Mouse (Mus musculus) cerebellum, postnatal 4 days (tissue): ENCODE results near the gene Itpr2.

Source experiments
- DNase-seq, 2 experiments: peaks; one replicate each; pipeline ENCODE4 v3.0.0; 2022; ENCODE audit warnings: low spot score in 2 of 2, mixed read lengths in 1 of 2

Gene Itpr2

DNA sequence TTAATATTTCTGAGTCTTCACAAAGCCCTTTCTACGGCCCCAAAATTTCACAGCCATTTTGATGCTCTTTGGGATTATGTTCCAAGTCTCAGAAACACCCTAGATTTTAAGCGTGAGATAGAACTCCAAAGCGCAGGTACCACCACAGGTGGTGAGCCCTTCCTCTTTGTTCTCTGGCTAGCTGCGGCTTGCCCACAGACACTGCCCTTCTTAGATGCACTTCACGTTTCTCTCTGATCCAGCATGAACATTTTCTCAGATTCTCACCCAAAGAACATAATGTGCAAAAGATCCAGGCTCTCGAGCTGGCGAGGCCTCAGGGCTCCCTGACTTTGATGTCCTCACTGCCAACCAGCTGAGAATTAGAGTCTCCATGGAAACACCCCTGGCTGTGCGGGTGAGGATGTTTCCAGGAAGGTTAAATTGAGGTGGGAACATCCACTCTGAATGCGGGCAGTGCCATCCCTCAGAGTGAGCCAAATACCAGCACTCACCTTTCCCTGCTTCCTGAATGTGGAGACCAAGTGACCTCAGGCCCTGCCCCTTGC, 149.7 kb downstream of the Itpr2 start:
- DNase-seq, result no peak

DNA sequence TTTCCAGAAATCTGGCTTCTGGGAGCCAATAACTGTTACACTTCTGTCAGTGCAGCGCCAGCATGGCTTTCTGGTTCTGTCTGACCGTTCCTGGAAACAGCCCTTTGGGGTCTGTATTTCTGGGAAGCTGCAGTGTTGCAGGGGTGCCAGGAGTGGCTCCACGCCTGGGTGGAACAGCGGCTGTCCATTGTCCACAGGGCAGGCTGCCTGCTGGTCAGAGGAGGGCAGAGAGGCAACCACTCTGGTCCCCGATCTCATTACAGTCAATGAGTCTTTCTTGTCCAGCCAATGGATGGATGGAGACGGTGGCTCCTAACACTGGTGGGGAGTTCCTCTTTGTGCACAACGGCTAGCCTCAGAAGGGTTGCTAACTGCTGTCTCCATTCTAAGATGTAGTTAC, 150.2 kb downstream of the Itpr2 start:
- no peak for DNase-seq

DNA sequence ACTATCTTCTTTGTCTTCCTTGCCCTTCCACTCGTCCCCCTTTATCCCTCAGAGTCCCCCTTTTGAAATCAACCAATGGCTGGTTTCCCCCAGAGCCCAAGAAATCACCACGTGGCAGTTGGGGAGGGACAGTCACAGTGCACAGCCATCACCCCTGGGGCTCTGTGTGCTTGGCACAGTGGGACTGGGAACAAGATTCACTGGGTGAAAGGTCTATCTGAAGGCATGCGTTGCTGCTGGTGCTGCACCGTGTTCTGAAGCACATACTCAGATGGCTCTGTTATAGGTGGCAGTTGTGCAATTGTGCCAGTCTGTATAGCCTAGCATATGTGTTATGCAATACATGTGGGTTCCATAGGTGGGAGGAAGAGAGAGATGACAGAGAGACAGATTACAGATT, 154.5 kb downstream of the Itpr2 start:
- DNase-seq, result no peak

DNA sequence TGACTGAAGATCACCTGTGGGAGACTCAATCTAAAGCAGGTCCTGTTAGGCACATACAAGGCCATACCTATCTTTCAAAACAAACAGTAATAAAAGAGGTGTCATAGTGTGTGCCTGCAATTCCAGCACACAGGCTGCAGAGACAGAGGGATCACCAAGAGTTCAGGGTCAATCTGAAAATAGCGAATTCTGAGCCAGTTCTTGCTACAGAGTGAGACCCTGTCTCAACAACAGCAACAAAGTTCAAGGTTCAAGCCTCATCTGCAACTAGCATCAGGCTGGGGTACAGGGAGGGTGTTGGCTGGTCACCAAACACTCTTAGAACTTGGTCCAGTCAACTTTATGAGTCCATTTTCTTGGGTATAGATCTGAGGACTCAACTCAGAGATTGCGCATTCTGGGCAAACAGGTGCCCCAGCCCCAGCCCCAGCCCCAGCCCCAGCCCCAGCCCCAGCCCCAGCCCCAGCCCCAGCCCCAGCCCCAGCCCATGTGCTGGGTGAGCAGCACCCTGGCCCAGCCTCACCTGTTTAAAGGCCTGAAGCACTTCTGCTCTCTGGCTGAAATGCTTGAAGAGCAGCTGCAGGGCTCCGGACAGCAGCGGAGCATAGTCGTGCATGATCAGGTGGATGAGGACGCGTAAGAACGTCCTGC, 155.4 kb downstream of the Itpr2 start:
- DNase-seq, result no peak

DNA sequence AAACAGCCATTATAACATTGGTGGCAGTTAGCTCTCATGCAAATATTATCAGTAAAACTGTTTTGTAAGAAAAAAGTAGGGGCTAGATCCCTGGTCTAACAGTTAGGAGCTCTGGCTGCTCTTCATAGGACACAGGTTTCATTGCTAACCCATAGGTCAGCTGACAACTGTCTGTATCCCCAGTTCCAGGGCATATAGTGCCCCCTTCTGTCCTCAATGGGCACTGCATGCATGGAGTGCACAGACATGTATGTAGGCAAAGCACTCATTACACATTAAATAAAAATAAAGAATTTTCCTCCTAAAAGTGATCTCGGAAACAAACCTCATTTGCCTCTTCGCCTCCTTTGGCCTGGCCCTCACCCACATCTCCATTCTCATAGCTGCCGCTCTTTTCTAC, 157.3 kb downstream of the Itpr2 start:
- peak in 1 of 2 experiments; percentile 61 for DNase-seq

DNA sequence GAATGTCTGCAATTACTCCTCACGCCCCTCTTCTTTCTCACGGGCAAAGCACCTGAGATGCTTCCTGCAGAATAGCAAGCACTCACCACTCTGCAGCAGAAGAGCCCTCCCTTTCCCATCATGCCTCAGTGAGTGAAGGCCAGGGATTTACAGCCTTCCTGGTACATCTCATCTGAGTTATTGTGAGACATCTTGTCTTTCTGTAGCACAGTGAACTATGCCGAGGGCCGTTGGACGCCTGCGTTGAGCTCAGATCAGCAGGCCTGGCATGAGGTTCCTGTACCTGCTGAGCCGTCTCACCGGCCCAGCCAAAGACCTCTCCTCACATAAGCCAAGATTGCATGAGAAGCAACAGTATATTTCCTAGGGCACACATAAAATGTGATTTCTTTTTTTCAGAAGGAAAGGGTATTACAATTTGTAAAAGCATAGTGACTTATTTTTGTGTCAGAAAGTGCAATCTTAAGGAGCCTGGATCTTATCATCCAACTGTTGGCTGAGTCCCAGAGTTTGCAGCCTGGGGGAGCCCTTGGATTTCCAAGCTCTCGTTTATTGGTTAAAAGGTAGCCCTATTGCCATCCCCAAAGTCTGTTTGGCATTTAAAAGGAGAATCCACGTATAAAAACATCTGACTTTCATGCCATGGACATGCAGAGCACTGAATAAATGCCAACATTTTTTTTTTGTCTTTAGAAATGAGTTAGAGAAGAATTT, 158.2 kb downstream of the Itpr2 start:
- no peak for DNase-seq

DNA sequence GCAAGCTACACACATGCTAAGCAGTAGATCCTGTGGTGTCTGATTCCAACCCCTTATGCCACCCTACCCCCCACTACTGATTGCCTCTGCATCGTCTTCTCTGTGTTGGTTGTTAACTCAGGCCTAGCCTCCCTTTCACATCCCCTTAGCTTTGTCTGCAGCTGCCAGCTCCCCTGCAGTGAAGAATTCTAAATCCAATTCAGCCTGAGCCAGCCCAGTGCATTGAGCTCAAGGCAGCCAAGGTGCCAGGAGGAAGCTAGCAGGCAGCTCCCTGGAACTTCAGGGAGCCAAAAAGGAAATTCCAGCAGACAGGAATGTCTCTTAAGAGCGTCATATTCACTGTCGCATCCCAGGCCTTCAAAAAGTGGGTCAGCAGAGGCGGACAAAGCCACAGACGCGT, 159.0 kb downstream of the Itpr2 start:
- DNase-seq, result peak in 1 of 2 experiments; percentile 25

DNA sequence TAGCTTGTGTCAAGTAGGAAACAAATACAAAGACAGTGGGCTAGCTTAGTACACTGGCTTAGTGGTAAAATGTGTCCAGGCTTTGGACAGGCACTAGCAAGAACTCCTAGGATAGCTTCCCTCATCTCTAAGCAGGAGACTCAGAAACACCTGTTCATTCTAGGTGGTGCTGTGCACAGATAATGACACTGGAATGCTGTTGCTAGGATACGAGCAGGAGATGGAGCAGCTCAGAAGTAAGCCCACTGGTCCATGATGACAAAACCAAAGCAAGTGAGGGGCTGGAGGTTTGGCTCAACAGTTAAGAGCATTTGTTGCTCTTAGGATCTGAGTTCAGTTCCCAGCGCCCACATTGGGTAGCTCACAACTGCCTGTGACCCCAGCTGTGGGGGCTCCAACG, 160.1 kb downstream of the Itpr2 start:
- DNase-seq, result no peak

DNA sequence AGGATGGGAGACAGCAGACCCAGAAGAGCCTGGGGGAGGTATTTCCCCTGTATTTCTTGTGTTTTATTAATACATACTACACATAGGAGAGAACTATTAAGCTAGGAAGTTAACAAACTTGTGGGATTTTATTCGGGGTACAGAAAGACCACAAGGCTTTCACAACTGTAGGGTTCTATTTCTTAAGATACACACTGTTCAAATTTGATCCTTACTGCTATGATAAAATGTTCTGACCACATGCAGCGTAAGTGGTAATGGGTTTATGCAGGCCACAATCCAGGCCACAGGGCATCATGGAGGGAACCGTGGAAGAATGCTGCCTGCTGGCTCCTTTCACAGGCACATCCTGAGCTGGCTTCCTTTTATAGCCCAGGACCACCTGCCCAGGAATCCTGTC, 160.6 kb downstream of the Itpr2 start:
- no peak for DNase-seq

DNA sequence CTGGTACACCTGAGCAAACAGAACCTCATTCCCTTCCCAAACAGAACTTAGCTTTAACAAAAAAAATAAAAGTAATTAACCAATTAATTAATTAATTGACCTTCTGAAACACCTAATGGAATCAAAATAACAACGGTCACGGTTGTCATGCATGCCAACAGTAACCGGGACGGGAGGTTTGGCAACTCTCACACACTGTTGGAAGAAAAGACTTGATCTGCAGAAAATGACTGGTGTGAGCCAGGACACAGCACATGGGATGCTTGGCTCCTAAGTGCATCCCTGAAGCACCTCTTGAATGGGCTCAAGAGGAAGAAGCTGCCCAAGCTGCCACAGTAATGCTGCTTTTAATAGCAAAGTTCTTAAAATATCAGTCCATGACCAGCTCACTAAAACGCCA, 161.1 kb downstream of the Itpr2 start:
- DNase-seq, result no peak

DNA sequence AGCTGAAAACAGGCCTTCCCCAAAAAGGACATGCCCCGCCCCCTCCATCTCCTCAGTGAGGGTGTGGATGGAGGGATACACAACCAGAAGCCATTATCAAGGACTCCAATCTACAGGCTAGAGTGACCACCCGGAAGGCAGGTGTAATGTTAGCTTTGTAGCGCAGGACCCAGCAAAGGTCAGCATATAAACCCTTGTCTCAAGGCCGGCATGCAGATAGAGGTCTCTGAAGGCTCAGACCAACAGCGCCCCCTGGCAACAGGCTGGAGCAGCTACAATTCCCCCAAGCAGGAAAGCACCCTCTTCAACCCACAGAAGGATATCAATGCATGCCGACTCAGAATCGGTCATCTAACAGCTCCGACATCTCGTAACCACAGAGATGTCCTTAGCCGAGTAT, 162.2 kb downstream of the Itpr2 start:
- peak; percentile 43 to 62 for DNase-seq

DNA sequence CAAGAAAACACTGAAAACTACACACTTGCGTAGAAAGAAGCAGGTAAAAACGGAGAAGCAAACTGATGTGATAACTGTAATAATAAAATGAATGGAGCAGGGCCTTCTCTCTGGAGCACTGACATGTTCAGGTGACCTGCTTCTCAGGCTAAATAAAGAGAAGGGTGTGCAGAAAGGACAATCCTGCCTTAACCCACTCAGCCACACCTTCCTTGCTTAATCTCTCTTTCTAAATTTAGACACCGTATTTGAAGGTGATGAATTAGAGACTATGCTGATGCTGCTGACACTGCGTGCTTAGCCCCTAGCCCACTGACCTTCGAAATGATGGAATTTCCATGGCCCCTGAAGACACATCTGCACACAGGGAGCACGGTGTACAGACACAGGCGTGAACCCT, 164.8 kb downstream of the Itpr2 start:
- no peak for DNase-seq

DNA sequence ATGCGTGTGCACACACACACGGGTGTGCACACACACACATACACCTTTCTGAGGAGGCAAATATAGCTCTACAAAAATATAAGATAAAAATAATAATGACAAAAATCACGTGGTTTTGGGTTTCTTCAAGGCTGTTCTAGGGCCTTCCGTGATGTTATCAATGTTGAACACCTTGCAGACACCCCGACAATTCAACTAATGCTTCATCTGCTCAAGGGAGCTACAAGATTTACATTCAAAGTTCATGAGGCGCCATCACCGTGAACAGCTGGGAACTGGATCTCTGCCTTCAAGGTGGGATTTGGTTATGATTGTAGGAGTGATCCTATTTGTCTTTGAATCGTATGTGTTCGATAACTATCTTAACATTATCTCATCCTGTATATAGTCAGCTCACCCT, 166.8 kb downstream of the Itpr2 start:
- DNase-seq, result no peak

DNA sequence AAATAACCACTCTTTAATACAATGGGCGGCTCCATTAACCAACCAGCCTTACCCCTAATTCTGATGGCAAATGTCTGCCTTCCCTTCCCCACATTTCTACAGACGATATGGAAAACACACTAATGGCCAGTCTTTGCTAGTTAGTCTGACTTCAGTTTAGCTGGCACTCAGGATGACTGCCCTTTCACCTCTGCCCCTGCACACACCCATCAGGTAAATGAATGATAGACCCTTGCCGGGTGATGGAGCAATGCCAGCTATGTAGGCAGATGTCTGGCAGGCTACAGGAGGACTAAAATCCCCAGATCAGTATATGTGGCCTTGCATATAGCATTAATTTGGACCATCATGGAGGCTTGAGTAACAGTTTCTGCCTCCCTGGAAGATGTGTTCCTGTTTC, 168.5 kb downstream of the Itpr2 start:
- DNase-seq, result no peak

DNA sequence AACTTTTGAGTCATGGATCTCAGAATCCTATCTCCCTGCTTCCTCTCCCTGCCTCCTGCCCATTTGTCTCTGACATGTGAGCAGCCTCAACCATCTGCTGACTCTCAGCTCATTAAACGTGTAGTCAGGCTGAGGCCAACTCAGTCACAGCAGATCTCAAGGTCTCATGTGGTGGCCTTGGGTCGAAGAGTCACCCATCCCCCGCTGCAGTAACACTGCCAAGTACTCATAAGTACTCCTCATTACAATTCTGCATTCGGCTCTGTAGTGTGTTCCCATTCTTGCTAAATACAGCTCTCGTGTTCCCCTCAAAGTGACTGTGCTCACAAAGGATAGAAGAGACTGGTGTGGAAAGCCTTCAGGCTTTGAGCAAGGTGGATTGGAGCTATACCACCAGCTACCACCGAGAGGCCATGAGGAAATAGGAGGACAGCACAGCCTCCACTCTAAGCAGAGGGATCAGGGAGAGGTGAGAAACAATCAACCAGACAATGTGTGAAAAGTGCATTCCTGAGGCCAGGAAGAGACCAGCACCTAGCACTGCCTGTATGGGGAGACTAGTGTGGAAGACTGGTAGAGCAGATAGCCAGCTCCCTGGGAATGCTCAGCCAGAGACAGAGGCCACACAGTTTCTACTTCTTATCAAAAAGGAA, 170.9 kb downstream of the Itpr2 start:
- peak in 1 of 2 experiments; percentile 32 for DNase-seq

DNA sequence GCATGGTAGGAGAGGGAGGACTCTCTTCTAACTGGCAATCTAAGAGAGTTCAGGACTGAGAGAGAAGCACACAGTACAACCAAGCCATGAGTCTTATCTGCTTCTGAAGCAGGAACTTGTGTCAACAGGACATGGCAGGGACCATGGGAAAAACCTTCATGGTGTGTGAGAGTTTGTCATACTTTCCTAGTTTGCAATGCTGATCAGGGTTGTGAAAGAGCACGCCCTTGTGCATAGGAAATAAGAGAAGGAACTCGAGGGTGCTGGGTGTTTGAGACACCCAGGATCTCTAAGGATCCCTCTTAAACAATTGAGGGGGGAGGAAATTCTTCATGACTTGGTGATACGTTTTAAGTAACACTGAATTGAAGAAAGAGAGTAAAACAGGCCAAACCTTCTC, 172.9 kb downstream of the Itpr2 start:
- no peak for DNase-seq

DNA sequence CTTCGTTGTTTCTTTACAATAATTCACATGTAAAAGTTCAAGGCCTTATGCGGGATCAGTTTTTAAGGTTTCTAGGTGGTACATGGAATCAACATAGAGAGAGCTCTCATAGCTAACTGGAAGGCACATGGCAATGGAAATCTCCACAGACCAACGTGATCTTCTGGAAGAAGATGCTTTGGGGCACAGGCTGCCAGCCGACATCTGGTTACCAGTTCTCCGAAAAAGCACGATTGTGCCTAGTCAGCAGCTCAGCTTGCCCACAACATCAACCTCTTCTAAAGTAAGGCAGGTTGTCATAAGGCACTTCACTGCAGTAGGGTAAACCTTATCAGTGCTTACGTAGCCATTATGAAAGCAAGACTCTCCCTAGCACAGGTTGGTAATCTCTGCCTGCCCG, 175.4 kb downstream of the Itpr2 start:
- DNase-seq, result no peak

DNA sequence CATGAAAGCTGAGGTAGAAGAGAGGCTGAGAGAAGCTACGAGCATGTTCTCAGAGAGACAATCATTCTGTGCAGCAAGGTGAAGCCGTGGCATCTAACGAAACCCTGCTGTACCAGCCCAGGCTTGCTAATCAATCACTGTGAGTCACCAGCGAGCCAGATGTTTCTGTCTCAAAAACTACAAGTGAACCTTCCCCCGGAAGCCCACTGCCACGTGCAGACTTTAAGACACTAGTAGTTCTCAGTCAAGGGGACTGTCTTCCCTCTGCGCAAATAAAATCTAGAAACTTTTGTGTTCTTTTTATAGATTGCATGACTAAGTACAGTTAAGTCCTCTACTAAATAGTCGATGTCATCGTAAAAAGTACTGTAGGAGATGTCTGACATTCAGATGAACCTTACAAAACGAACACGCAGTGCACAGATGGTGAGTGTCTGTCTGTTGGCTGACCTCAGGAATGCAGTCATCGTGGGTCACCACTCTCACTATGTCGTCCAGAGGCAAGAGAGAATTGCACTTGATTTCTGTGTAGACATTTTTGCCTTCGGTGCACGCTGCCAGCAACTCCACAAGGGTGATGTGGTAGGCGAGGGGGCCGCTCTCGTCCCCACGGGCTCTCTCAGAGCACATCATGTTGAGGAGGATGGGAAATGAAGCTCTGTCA, 177.3 kb downstream of the Itpr2 start:
- DNase-seq, result no peak

DNA sequence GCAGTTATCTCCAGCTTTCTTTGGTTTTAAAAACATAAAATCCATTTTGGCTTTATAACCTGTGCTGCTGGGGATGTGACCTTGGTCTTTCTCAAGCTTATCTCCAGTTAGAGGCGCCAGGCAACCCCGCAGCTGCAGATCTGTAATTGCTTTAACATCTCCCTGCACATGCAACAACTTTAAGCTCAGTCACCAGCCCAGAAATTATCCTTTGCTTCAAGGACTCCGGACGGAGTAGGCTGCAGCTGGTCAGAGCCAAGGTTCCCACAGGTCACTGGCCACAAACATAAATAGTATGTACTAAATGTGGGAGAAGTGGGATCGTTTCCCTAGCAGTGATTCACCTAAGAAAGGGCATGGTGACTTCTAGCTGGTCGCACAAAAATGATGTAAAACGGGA, 179.5 kb downstream of the Itpr2 start:
- no peak for DNase-seq

DNA sequence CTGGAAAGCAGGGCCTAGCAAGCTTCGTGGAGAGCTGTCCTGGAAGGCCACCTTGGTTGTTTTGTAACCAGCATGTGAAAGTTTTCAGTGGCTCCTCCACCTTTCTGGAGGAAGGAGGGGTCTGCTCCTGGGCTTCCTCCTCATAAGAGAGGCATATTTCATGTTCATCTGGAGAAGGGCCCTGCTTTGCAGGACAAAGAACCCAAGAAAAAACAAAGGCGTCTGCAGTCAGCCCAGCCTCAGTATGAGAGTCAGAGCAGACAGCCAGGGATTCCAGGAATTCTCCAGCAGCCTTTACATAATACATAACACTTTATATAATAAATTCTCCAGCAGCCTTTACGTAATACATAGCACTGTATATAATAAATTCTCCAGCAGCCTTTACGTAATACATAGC, 180.1 kb downstream of the Itpr2 start:
- no peak for DNase-seq

DNA sequence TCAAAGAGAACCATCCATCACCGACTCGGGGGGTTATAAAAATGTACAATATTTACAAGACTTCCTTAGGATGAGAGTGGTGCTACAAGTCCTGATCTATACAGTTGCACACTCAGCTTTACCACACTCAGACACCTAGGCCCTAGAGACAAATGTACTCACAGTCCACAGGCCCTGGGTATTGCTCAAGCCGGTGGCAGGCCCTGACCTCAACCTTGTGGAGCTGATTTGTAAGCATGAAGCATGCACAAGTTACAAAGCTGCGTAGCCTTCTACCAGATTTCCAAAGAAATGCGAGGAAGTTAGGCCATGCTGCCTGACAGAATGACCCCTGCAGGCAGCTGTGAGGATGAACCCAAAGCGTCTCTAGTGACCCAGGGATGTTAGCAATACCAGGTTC, 185.6 kb downstream of the Itpr2 start:
- no peak for DNase-seq

DNA sequence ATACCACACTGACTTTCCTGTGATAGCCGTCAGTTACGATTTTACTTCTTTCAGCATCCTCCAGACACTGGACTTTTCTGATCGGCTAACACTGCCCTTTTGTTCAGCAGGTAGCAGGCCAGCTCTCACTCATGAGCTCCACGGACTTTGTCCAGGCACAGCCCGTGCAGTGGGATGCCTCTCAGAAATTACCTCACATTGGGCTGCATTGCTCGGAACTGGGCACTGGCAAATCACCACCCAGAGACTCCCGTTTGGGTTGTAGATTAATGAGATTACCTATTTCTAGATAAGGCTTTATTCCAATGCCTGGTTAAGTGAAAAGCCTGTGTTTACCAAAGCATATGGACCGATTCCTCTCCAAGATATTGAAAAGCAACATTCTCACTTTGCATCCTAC, 186.9 kb downstream of the Itpr2 start:
- no peak for DNase-seq
